Mouse (Mus musculus): Measurements from ENCODE around the gene Taok1.
"Not testable (repeated sequence)": the region's sequence is repeated elsewhere in the genome, so short reads cannot be mapped to it uniquely, and the experiment has no call there.

Taok1 gene

GRCm38 (mm10) chr11:77585201-77585600 lies 22.4 kb downstream of the Taok1 start:
- no peak for DNase-seq (ENCODE audit: low spot score in 2 of 2)

- DNase-seq (ENCODE audit: low spot score in 2 of 2), result no peak
Measured at GRCm38 (mm10) chr11:77545261-77545660, 62.4 kb downstream of the Taok1 start.

- no peak for DNase-seq (ENCODE audit: low spot score in 2 of 2)
Measured at GRCm38 (mm10) chr11:77532202-77532846, 75.3 kb downstream of the Taok1 start.

GRCm38 (mm10) chr11:77530862-77531261 lies 76.8 kb downstream of the Taok1 start:
- no peak for DNase-seq (ENCODE audit: low spot score in 2 of 2)

DNA sequence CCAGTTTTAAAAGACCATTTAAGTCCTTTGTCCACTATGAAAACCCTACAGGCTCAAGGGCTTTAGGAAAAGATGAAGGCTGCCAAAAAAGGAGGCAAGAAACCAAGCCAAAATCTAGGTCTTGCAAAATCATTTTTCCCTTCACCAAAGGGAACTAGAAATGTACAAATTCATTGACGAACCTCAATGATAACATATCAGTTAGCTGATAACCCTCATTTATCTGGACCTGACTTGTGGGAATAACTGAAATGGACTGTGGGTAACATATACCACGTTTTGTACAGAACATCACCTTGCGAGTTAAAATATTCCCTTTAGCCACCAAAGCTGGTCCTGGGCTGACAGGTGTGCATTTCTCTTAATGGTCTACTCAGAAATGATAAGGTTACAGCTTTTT lies 78.0 kb downstream of the Taok1 start:
- no peak for DNase-seq (ENCODE audit: low spot score in 2 of 2)

DNA sequence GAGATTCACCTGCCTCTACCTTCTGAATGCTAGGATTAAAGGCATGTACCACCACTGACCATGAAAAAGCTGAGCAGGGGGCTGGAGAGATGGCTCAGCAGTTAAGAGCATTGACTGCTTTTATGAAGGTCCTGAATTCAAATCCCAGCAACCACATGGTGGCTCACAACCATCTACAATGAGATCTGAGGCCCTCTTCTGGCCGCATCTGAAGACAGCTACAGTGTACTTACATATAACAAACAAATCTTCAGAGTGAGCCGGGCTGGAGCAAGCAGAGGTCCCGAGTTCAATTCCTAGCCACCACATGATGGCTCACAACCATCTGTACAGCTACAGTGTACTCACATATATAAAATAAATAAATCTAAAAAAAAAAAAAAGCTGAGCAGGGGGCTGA lies 79.2 kb downstream of the Taok1 start:
- DNase-seq (ENCODE audit: low spot score in 2 of 2), result not testable (repeated sequence)

GRCm38 (mm10) chr11:77525804-77526486 lies 81.7 kb downstream of the Taok1 start:
- DNase-seq (ENCODE audit: low spot score in 2 of 2), result no peak

DNA sequence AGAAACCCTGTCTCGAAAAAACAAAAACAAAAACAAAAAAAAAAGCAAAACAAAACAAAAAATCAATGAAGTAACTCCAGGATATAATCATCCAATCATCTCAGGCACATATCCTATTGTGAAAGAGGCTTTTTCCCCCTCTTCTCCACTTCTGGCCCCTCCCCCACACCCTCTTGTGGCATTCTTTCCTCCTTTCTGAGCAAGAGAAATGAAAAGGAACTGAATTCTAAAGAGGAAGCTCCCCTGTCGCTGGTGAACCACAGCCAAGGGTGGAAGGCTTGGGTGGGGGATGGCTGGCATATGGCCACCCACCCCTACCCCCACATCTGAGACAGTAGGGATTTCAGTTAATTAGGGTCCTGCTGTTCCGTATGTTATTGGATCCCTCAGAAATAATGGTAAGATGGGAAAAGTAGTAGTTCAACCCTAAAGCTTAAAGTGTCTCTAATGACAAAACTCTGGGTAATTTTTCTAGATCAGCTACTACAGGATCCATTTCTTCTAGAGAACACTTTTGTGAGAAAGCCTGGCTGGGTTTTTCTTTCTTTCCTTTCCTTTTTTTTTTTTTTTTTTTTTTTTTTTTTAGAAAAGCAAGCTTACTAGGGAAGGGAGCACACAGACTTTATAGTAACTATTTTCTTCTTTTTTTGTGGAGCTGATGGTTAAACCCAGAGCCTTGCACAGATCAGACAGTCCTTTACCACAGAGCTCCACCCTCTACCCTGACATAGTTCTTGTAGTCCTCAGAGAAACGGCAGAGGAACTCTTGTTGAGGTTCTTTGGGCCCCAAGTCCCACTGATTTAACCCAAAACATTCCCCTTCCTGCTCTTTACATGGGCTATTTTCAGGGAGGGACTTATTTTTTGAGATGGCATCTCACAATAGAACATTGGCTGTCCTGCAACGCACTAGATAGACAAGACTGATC lies 86.8 kb downstream of the Taok1 start:
- DNase-seq (ENCODE audit: low spot score in 2 of 2), result no peak

DNA sequence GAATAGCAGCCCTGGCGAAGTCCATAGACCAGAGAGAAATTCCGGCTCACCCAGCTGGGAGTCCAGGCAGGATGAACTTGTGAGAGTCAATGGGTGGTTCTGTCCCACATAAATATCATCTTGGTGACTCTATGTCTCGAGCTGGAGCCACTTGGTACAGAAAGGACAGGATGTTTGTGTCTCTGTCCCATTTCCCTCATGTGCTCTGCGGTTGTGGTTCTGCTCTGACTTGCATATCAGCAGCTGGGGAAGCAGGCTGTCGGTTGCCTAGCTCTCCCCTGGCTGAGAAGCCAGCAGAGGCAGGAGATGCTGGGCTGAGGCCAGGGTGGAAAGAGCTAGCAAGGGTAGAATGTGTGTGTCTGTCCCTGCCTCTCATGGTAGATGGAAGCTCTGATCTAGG lies 88.6 kb downstream of the Taok1 start, which contains the start of gene Gm10392:
Gene Gm10392, minus strand, starts transcription at position 156 of the 400 bp plus-strand sequence.
- no peak for DNase-seq (ENCODE audit: low spot score in 2 of 2)

DNA sequence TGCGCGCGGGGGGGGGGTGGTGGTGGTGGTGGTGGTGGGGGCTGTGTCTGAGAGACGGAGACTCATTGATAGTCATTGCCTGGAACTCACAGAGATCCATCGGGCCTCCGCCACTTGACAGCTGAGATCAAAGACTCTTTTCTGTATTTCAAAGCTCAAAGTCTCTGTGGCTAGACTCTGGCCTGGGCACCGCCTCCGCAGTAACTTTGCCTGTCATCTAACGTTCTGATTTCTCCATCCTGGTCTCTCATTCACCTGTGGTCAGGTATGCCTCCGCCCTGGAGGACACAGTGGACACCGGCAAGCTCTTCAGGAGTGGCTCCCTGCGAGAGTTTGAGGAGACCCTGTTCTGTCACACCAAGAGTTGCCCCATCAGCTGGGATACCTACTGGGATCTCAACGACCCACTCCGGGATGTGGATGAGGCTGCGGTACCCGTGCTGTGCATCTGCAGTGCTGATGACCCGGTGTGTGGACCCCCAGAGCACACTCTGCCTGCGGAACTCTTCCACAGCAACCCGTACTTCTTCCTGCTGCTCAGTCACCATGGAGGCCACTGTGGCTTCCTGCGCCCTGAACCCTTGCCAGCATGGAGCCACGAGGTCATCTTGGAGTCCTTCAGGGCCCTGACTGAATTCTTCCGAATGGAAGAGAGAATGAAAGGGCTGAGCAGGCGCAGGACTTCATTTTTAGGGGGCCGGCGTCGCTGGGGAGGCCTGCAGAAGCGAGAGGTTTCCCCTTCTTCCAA lies 89.4 kb downstream of the Taok1 start:
- DNase-seq (ENCODE audit: low spot score in 2 of 2), result no peak

DNA sequence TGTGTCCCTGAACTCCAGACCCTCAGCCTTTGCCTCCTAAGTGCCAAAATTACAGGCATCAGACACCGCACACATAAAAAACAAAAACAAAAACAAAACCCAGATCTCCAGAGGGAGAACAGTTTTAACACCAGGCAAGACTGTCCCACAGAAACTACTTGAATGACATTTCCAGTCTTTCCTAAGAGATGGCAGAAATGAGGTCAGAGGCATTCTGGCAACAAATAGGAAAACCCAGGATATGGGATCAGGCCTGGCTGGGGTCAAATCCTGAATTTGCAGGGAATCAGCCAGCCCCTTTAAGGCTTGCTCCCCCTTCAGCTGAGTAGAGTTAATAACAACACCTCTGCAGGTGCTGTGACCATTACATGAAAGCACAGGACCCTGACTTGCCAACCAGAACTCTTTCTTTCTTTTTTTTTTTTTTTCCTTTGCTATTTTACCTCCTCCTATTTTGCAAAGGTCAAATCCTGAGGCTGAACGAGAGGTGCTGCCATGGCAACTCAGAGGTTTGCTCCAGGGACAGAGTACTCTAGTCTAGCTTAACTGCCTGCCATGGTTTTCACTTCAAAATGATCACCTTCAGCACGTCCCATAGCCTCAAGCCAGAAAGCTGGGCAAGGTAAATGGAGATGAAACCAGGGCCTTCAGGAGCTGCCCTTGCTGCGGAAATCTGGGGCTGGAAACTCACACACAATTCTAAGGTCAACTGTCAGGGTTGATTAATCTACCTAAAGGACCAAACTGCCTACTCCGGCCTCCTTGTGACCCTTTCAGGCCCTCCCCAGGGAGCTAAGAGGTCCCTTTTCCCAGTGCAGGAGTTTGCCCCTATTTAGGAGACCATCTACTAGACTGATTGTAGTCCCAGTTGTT lies 90.8 kb downstream of the Taok1 start:
- no peak for DNase-seq (ENCODE audit: low spot score in 2 of 2)

- no peak for DNase-seq (ENCODE audit: low spot score in 2 of 2)
Measured at GRCm38 (mm10) chr11:77515637-77516552, 91.7 kb downstream of the Taok1 start, which contains the start of gene Trp53i13. Trp53i13 (minus strand) TSS chr11:77515980.

DNA sequence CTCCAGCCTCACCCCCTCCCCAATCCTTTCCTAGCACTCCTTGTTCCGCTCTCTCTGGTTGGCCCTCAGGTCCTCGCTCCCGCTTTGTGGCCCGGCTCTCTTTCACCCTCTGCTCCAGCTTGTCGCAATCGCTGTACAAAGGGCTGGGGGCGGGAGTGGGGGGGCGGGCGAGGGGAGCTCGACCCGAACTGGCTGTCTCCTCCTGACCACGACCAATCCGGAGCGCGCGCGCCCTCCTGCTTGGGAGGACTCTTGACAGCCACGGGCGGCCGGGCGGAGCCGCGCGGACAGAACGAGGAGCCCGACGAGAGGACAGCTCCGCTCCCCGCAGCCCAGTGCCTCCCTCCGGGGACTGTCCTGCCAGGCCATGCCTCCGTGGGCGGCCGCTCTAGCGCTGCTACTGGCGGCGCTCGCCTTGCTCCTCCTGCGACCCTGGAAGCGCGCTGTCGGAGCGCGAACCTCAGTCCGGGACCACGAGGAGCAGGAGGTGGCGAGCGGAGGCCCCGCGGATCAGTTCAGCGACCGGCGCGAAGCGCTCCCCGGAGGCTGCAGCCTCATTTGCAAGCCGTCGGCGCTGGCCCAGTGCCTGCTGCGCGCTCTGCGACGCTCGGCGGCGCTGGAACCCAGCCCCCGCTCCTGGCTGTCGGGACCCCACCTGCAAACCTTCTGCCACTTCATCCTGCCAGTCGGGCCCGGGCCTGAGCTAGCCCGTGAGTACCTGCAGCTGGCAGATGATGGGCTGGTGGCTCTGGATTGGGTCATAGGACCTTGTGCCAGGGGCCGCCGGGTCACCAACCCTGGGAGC lies 92.6 kb downstream of the Taok1 start, which contains the start of gene Abhd15:
Gene Abhd15, plus strand, starts transcription at position 290 of the 805 bp plus-strand sequence.
- DNase-seq (ENCODE audit: low spot score in 2 of 2), result peak; percentile 58 to 74

GRCm38 (mm10) chr11:77514281-77514831 lies 93.3 kb downstream of the Taok1 start:
- DNase-seq (ENCODE audit: low spot score in 2 of 2), result no peak

DNA sequence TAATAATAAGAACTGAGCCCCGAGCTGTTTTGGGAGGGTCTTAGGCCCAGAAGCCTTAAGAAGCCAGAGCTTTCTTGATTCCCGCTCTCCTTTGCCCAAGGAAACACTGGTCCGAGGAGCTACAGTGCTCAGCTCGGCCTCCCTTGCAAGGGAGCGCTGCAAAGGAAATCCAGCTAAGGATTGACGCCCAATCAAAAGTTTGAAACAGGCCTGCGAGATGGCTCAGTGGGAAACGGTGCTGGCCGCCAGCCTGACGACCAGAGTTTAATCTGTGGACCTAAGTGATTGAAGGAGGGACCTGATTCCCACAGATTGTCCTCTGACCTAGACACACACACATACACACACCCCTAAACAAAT lies 93.8 kb downstream of the Taok1 start:
- DNase-seq (ENCODE audit: low spot score in 2 of 2), result no peak

DNA sequence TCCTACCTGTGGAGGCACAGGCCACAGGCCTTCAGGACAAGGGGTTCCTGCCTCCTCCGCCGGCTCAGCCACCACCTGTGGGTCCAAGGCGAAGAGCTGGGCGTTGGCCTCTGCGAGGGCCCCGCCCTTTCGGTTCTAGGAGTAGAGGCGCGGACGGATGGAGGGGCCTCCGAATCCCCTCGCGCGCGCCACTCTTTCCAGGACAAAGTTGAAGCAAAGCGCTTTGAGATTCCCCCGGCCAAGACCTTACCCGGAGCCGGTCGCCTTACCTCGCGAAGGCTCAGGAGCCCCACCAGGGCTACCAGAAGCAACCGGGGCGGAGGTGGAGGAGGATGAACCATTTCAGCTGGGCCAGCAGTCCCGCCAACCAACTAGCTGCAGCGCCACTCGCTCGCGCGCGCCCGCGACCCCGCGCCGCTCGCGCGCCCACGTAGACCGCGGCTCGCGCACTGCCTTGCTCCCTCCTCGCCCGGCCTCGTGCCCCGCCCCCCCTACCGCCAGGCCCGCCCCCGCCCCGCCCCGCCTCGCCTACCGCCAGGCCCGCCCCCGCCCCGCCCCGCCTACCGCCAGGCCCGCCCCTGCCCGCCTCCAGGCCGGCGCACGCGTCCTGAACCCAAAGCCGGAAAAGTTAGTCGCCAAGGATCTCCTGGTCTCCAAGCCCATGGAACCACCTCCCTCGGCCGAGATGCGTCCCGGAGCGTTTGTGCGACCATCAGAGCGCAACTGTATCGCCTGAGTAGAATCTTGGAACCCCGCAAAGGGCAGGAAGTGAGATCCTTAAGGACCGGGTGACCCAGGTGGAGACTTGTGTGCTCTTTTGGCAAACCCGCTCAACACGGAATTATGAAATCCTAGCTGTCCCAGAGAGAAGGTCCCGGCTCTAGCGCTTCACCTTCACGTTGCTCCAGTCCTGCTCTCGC lies 94.5 kb downstream of the Taok1 start:
- DNase-seq (ENCODE audit: low spot score in 2 of 2), result peak; percentile 71 to 82

DNA sequence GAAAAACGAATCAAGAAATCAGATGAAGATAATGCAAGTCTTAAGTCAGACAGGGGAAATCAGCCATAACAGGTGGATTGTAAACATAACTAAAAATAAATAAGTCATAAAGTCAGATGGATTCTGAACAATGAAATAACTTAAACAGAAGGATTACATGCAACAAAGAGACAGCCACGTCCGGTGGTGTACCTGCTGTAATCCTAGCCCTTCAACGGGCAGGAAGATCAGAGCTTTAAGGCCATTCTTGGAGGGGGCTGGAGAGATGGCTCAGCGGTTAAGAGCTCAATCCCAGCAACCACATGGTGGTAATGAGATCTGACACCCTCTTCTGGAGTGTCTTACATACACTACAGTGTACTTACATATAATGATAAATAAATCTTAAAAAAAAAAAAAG lies 96.3 kb downstream of the Taok1 start:
- no peak for DNase-seq (ENCODE audit: low spot score in 2 of 2)

All from urinary bladder, adult 18-20 months (tissue).